Mouse (Mus musculus): ENCODE data around the gene Gm20388.

GRCm38 (mm10) chr8:122658807-122659160, 2748.1 kb downstream of the Gm20388 start:
- TF ChIP-seq TAL1 (IDR thresholded peaks at IDR 0.05; ENCODE audit: low read length) (no peak), GATA1 (IDR thresholded peaks at IDR 0.05; ENCODE audit: low read length) (no peak)

Measured in erythroblast, embryonic 14.5 days (primary cell).